Mouse (Mus musculus) liver, adult 2 months (tissue): ENCODE results near the gene Ret.

ENCODE experiments used
- CTCF ChIP-seq: fragments of 200-500 bp; IDR thresholded peaks from 2 replicates; pipeline ENCODE4 v1.5.1; 2011; ENCODE audit warnings: low read depth, low read length, control low read depth
- POLR2A ChIP-seq: fragments of 200-500 bp; IDR thresholded peaks from 2 replicates; pipeline ENCODE4 v1.6.1; 2011; ENCODE audit warnings: low read length, control low read depth; ENCODE audit not compliant: insufficient read depth; ENCODE audit errors: extremely low read depth

GRCm38 (mm10) chr6:118244106-118244505, 46.6 kb upstream of the Ret start:
- TF ChIP-seq POLR2A: no peak
- no peak for TF ChIP-seq CTCF
